Mouse (Mus musculus) layer of hippocampus, adult 18-20 months (tissue): ENCODE data around the gene Prkaca. TPM values are rescaled to one million over a fixed set of nuclear protein-coding genes. Genes with fewer than 3 reads are reported as not detected.
"Not testable (repeated sequence)": the region's sequence is repeated elsewhere in the genome, so short reads cannot be mapped to it uniquely, and the experiment has no call there.

Experiments used
- DNase-seq, 2 experiments: peaks; one replicate each; pipeline ENCODE4 v3.0.0; 2022; ENCODE audit warnings: low spot score in 2 of 2
- total RNA-seq, 2 experiments: library from RNA; stranded (reverse); gene quantifications; 2 replicates each; pipeline ENCODE4 v1.2.3; 2021

Gene Prkaca
- total RNA-seq, 2 experiments from 2014 or later: 274 to 277 TPM

- no peak for DNase-seq
Observed at GRCm38 (mm10) chr8:84001281-84002000, 28.6 kb downstream of the Prkaca start, which contains the start of gene 1700067K01Rik. Gene 1700067K01Rik (plus strand): TSS chr8:84001502.

- no peak for DNase-seq
Observed at GRCm38 (mm10) chr8:84002957-84003611, 30.3 kb downstream of the Prkaca start.

DNA sequence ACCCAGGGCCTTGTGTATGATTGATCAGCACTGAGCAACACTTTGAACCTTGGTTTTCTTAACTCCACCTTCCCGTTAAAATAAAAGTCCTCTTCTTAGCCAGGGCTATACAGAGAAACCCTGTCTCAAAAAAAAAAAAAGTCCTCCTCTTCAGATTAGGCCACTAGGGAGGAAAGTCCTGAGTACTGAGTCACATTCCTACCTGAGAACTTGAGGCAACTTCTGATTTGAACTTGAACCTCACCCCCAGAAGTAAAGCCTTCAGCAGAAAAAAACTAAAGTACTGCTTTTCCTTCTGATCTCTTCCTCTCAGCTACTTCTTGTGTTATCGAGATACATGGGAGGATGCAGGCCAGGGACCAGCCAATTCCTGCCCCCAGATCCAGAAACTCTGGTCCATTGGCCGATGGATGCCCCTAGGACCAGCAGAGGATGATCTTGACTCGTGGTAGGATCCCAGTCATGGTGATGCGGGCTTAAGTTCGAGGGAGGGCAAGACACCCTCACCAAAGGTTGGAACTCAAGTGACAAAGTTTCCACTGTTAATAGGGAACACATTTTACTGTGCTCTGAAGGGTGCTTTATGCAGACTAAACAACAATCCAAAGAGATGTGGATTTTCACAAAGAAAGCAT is 30.9 kb downstream of the Prkaca start:
- no peak for DNase-seq

GRCm38 (mm10) chr8:84004533-84005201 is 31.9 kb downstream of the Prkaca start:
- peak; percentile 90 to 95 for DNase-seq

DNA sequence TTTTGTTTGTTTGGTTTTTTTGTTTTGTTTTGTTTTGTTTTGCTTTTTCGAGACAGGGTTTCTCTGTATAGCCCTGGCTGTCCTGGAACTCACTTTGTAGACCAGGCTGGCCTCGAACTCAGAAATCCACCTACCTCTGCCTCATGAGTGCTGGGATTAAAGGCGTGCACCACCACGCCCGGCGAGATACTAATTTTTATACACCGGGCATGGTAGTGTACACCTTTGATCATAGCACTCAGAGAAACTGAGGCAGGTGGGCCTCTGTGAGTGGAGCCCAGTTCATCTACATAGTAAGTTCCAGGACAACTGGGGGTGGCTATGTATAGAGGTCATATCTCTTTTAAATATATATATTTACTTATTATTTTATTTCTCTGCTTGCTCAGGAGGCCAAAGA is 32.7 kb downstream of the Prkaca start:
- DNase-seq: not testable (repeated sequence)

DNA sequence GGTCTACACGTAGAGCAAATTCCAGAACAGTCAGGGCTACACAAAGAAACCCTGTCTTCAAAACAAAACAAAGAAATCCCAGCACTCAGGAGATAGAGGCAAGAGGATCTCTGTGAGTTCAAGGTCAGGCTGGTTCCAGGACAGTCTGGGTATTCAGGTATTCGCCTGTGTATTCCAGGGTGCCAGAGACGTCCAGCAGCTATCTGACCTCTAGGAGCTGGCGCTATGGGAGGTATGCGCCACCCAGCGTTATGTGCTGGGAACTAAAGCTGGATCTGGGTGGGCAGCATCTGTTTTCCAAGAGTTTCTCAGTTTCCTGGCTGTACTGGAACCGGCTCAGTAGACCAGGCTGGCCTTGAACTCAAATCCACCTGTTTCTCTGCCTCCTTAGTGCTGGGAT is 35.6 kb downstream of the Prkaca start:
- DNase-seq: no peak

- DNase-seq: peak; percentile 70 to 90
Observed at GRCm38 (mm10) chr8:84009876-84010275, 37.1 kb downstream of the Prkaca start.

- peak in 1 of 2 experiments; percentile 72 for DNase-seq
Observed at GRCm38 (mm10) chr8:84010625-84011611, 38.1 kb downstream of the Prkaca start.

DNA sequence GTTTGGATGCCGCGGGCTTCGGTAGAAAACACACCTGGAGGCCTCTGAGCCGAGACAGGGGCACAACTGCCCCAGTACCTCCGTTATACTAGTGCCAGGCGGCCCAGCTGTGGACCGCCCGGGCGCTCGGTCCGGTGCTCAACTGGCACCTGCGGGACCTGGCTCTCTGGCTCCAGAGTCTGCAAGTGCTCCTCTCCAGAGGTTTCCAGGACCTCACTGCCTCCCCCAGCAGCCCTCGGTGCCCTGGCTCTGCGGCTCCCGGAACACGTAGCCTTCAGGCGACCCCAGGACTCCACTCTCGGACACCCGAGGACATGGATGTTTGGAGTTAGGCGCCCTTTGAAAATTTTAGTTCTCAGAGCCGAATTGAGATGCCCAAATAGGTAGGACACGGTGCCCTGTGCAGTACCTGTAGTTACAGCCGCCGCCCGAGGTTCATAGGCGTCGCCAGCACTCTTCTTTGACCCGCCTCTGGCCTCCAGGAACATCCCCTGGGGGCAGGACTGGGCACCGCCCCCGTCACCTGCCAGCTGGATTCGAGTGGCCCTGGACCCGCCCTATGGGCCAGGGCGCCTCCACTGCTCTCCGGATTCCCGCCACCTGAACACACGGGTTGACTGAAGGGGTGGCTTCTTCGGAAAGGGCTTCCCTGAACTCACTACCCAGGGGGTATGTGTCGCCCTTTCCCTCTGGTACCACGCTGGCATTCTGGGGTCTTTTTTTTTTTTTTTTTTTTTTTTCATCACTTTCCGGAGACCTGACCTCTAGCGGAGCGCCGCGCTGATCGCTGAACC is 39.1 kb downstream of the Prkaca start, which contains the start of gene 2210011C24Rik:
TSS of gene 2210011C24Rik (minus strand) at position 467 of the 794 bp plus-strand sequence.
- DNase-seq: no peak

DNA sequence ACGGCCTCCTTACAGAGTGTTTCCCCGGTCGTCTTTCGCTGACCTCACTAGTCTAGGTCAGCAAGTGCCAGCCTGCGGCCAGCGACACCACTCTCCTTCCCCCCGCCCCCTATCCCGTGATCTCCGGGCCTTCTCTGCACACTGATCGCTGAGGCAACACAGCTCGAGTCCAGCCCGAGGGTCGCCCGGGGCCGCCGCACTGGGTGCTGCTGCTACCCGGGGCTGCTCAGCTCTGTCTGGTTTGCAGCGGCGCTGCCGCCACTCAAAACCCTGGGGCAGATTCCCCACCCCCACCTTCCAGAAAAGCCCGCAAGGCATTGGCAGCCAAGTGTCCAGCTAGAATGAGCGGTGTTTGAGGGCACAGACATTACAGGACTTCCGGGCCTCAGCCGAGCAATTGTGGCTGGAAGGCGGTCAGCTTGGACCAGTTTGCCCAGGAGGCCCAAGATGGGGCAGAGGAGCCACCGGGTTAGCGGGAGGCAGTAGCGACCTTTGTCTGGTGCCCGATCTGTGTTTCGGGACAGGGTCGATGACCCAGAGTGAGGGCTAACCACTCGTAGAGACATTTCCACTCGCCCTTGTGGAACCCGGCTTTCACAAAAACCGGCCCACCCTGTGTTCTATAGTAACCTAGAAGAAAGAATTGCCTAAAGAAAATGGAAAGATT is 39.8 kb downstream of the Prkaca start:
- DNase-seq: no peak

GRCm38 (mm10) chr8:84015833-84016232 is 43.0 kb downstream of the Prkaca start:
- DNase-seq: no peak

GRCm38 (mm10) chr8:84019738-84020137 is 46.9 kb downstream of the Prkaca start:
- no peak for DNase-seq

DNA sequence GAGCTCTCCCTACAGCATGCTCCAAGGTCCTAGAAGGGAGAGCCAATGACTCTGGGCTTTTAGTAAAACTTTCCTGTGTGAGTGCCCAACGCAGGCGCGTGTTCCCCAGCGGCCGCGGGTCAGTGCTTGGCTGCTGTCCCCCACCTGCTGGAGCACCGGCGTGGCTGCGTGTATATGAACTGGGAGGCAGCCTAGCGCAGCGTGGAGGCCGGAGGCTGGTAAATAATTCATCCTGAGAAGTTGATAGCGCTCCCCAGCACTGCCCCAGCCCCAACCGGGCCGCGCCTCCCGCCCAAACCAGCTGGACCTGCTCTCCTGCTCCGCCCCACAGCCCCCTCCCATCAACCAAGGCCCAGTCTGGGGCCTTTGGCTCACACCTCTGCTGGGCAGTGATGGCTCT is 48.3 kb downstream of the Prkaca start, which contains the start of gene Palm3:
TSS of gene Palm3 (plus strand) at position 376 of the 400 bp plus-strand sequence.
- no peak for DNase-seq

DNA sequence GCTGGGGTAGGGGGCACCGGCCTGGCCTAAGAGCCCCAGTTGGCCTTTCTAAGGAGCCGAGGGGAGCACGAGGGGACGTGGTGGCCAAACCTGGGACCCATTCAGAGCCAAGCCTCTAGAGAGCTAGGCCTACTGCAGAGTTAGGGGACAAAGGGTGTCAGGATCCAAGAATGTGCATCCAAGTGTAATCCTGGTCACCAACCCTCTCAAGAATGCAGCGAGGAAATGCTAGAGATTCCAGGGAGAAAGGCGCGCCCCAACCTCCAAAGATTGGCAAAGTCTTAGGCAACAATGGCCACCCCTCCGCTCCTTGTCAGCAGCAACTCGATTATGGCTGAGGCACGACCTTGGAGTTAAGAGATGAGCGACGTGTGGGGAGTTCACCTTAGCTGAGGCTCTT is 48.8 kb downstream of the Prkaca start:
- no peak for DNase-seq

DNA sequence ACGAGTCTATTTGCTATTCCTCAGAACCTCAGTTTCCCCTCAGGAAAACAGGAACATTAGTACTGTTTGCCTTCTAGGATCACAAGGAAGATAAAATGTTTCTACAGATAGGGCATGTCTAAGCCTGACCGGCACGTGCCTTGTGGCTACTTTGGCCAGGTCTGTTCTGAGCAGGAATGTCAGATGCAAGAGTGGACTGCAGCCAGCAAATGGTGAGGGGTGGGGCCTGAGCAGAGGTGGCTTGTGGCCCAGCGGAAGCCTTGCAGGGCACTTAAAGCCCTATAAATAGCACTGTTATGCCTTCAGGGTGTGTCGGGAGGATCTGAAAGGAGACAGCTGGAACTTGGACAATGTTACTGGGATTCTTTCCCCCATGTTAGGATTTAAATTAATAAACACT is 50.3 kb downstream of the Prkaca start:
- no peak for DNase-seq

DNA sequence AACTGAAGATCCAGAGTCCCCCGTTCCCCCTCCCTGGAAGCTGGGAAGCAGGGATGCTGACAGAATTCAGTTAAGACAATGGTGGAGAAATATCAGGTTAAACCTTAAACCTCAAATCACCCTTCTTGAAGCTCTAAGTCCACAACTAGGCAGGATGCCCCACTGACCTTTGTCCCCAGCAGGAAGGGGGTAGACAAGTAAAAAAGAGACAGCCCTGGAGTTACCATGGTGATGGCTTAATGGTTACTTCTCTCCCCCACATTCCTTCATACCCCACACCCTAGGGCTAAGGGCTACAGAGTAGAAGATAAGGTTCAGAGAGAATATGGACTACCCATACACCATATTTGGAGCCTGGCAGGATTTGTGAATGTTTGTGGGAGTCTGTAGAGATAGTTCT is 50.8 kb downstream of the Prkaca start:
- no peak for DNase-seq

GRCm38 (mm10) chr8:84024171-84024570 is 51.4 kb downstream of the Prkaca start:
- DNase-seq: no peak

- peak in 1 of 2 experiments; percentile 34 for DNase-seq
Observed at GRCm38 (mm10) chr8:84025863-84026262, 53.1 kb downstream of the Prkaca start.

DNA sequence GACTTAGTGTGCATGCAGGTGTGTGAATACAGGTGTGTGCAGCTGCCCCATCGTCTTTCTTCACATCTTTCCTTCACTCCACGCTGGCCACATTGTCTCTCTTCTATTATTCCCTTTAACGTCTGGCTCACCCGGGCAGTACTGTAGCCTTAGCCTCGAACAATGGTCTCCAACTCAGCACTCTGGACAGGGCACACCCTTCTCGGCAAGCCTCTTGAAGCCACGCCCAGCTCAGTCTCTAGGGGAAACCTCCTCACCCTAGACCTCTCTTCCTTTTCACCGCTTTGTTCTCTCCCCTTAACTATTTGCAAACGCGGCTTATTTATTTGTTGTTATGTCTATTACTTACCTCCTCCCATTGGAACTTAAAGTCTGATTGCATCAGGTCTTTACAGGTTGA is 54.7 kb downstream of the Prkaca start:
- no peak for DNase-seq
